Mouse (Mus musculus) hindbrain, embryonic 13.5 days (tissue): ENCODE measurements around the gene Arhgef19. TPM values are rescaled to one million over a fixed set of nuclear protein-coding genes. Genes with fewer than 3 reads are reported as not detected.

Experiments used
- ATAC-seq: fragments of 200-750 bp; cut with Nextera tagmentation; 2 replicates; pipeline ENCODE4 v1.8.0; 2017; ENCODE audit warnings: moderate TSS enrichment; ENCODE audit not compliant: low FRiP score
- H3K27ac ChIP-seq: fragments of 300-500 bp; sonication (generic); 2 replicates; pipeline ENCODE4 v1.5.1; 2015; ENCODE audit warnings: inconsistent platforms, mild to moderate bottlenecking, moderate library complexity
- H3K27me3 ChIP-seq: fragments of 300-500 bp; sonication (generic); 2 replicates; pipeline ENCODE4 v1.6.1; 2015; ENCODE audit warnings: mild to moderate bottlenecking, inconsistent platforms
- H3K36me3 ChIP-seq: fragments of 300-500 bp; sonication (generic); 2 replicates; pipeline ENCODE4 v1.6.1; 2015; ENCODE audit warnings: mild to moderate bottlenecking, inconsistent platforms
- H3K4me1 ChIP-seq: fragments of 300-500 bp; sonication (generic); replicated peaks from 2 replicates; pipeline ENCODE4 v1.6.1; 2015; ENCODE audit warnings: inconsistent platforms
- H3K4me2 ChIP-seq: fragments of 300-500 bp; sonication (generic); 2 replicates; pipeline ENCODE4 v1.6.1; 2015; ENCODE audit warnings: inconsistent platforms, mild to moderate bottlenecking, moderate library complexity
- H3K4me3 ChIP-seq: fragments of 300-500 bp; sonication (generic); 2 replicates; pipeline ENCODE4 v1.5.1; 2015; ENCODE audit warnings: mild to moderate bottlenecking, inconsistent platforms
- H3K9ac ChIP-seq: fragments of 300-500 bp; sonication (generic); 2 replicates; pipeline ENCODE4 v1.6.1; 2015; ENCODE audit warnings: mild to moderate bottlenecking, inconsistent platforms
- H3K9me3 ChIP-seq: fragments of 300-500 bp; sonication (generic); 2 replicates; pipeline ENCODE4 v1.6.1; 2016; ENCODE audit warnings: inconsistent platforms
- WGBS: fragments of 180-500 bp; shearing (Covaris S2); methylation state at CpG from one replicate; pipeline ENCODE4 v1.1.7; 2015; 5-methylcytosine and 5-hydroxymethylcytosine counted together
- polyA plus RNA-seq: library from polyadenylated mRNA; unstranded; fragments of >200 nt; fragmentation: Nextera tagmentation; extraction: Ambion mirVana; gene quantifications from 2 replicates; pipeline ENCODE4 v1.2.1, GENCODE M21; 2015

The Arhgef19 gene
- polyA plus RNA-seq, 1 experiment from 2014 or later, result 1.4 TPM

DNA sequence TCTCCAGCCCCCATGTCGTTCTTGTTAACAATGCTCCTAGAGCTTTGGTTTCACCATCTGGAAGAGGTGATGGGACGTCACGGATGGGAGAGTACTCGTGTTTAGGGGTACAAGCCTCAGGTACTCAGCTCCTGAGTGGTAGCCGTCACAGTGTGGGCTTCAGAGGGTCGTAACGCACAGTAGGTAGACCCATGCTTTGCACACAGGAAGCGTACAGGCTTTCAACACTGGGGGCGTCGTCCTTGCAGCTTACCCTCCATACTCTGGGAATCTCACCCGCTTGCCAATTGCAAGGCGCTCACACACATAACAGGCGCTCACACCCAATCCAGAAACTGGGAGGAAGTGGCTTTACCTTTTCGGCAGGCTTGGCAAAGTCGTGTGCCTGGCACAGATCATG lies 2.6 kb downstream of the Arhgef19 start:
- H3K4me3 ChIP-seq, result no peak overlapping the region
- H3K4me2 ChIP-seq, result no peak overlapping the region
- 33% methylated on average over 15 of the region's 15 CpGs for WGBS
- H3K27ac ChIP-seq, result no peak overlapping the region
- peaks cover 98% of the 10 kb centered on the region for H3K27me3 ChIP-seq
- H3K4me1 ChIP-seq, result peaks cover 67% of the 10 kb centered on the region
- H3K9me3 ChIP-seq, result no peaks in the 10 kb centered on the region
- no peak overlapping the region for H3K9ac ChIP-seq
- no peak for ATAC-seq
- no peaks in the 10 kb centered on the region for H3K36me3 ChIP-seq

DNA sequence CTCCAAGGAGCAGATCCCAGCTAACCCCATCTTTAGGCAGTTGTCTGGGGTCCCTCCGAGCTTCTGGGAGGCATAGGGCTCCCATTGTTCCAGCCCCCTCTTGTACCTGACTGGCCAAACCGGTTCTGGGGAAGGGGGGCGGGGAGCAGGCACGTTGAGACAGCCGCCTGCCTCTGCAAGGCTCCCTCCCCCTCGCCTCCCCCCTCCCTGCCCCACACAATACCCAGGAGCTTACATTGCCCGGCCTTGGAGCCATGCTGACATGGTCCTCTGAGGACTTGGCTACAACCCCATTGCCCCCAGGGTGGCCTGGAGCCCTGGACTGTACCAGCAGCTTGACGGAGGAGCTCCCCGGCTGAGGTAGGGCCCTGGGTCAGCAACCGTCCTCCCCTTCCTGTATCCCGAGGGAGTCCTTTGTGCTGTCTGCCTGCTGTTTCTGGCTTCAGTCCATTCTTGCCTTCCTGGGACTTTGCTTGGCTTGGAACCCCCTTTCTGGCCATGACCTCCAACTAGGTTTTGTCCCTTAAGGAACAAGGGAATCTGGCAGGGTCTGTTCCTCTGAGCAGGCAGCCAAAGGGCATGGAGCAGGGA lies 3.4 kb downstream of the Arhgef19 start:
- H3K9ac ChIP-seq, result no peak overlapping the region
- H3K36me3 ChIP-seq, result no peaks in the 10 kb centered on the region
- H3K27me3 ChIP-seq, result peaks cover 99% of the 10 kb centered on the region
- peaks cover 75% of the 10 kb centered on the region for H3K4me1 ChIP-seq
- no peak overlapping the region for H3K4me2 ChIP-seq
- no peak overlapping the region for H3K4me3 ChIP-seq
- H3K27ac ChIP-seq, result no peak overlapping the region
- 8% methylated on average over 11 of the region's 11 CpGs for WGBS
- no peaks in the 10 kb centered on the region for H3K9me3 ChIP-seq
- no peak for ATAC-seq

GRCm38 (mm10) chr4:141243636-141244035 lies 4.3 kb downstream of the Arhgef19 start:
- no peak for ATAC-seq
- H3K27ac ChIP-seq, result no peak overlapping the region
- H3K4me1 ChIP-seq, result peaks cover 84% of the 10 kb centered on the region
- H3K36me3 ChIP-seq, result no peaks in the 10 kb centered on the region
- no peaks in the 10 kb centered on the region for H3K9me3 ChIP-seq
- no peak overlapping the region for H3K4me3 ChIP-seq
- no peak overlapping the region for H3K9ac ChIP-seq
- no peak overlapping the region for H3K4me2 ChIP-seq
- peaks cover 100% of the 10 kb centered on the region for H3K27me3 ChIP-seq
- 68% methylated on average over 5 of the region's 5 CpGs for WGBS

DNA sequence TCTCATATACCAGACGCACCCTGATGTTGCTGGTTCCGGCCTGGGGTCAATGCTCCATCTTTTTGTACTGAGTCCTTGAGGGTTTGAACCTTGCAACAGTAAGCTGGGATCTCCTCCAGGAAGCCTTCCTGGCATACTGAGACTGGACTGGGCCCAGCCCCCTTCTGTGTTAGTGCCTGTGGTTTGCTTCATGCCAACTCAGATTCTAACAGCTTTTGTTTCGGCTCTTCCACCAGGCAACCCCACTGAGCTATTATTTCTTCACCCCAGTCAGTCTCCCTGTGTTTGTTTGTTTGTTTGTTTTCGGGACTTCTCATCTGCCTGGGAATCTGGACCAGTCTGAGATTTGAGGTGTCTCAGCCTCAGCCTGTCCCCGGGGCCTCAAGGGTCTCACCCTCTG lies 5.1 kb downstream of the Arhgef19 start:
- Histone ChIP-seq H3K4me1 (peaks cover 78% of the 10 kb centered on the region), H3K27ac (peak overlapping the region; percentile 84), H3K4me2 (peak overlapping the region; percentile 32), H3K9ac (no peak overlapping the region), H3K4me3 (no peak overlapping the region), H3K9me3 (no peaks in the 10 kb centered on the region), H3K27me3 (peaks cover 100% of the 10 kb centered on the region), H3K36me3 (no peaks in the 10 kb centered on the region)
- WGBS, result 36% methylated on average over 5 of the region's 5 CpGs
- no peak; the same call in 1 of the 2 replicates for ATAC-seq

DNA sequence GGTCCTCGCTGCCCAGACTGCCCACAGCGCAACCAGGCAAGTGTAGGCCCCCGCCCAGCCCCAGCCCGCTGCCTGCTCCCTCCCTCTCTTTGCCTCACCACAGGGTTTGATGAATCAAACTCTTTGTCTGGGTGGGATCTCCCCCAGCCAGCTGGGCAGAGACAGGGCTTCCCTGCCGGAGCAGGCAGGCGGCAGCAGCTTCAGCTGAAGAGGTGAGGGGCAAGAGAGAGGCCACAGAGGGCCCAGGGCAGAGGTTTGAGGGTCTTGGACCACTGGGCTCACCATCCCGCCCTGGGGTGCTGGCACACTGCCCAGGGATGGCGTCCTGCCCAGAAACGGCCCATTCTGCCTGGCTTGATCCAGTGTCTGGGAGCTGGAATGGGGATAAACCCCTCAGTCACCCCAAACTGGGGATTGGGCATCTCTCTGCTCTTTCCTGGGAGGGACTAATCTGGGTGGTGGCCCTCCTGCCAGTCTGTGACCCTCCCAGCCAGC lies 5.7 kb downstream of the Arhgef19 start:
- peak; percentile 37 for ATAC-seq
- Histone ChIP-seq H3K9me3 (no peaks in the 10 kb centered on the region), H3K4me1 (peaks cover 72% of the 10 kb centered on the region), H3K27me3 (peaks cover 99% of the 10 kb centered on the region), H3K36me3 (no peaks in the 10 kb centered on the region), H3K27ac (peak overlapping the region; percentile 84), H3K9ac (0 out of 2 replicates have a peak overlapping the region, but pooled peaks have one; percentile 35), H3K4me3 (no peak overlapping the region), H3K4me2 (peak overlapping the region; percentile 32)
- WGBS, result 12% methylated on average over 9 of the region's 9 CpGs

GRCm38 (mm10) chr4:141246089-141246997 lies 7.0 kb downstream of the Arhgef19 start:
- 21% methylated on average over 24 of the region's 24 CpGs for WGBS
- no peak for ATAC-seq
- Histone ChIP-seq H3K27me3 (peaks cover 97% of the 10 kb centered on the region), H3K4me1 (peaks cover 64% of the 10 kb centered on the region), H3K4me2 (peak overlapping the region; percentile 58), H3K4me3 (peak overlapping the region; percentile 41; the same call in 1 of the 2 replicates), H3K9ac (no peak overlapping the region; the same call in 1 of the 2 replicates), H3K36me3 (no peaks in the 10 kb centered on the region), H3K9me3 (no peaks in the 10 kb centered on the region), H3K27ac (no peak overlapping the region)

- H3K27me3 ChIP-seq, result peaks cover 95% of the 10 kb centered on the region
- H3K4me1 ChIP-seq, result peaks cover 64% of the 10 kb centered on the region
- H3K9ac ChIP-seq, result no peak overlapping the region; the same call in 1 of the 2 replicates
- peak overlapping the region; percentile 58 for H3K4me2 ChIP-seq
- no peak overlapping the region for H3K27ac ChIP-seq
- no peaks in the 10 kb centered on the region for H3K36me3 ChIP-seq
- WGBS, result 6% methylated on average over 17 of the region's 17 CpGs
- ATAC-seq, result no peak
- H3K9me3 ChIP-seq, result no peaks in the 10 kb centered on the region
- peak overlapping the region; percentile 41 for H3K4me3 ChIP-seq
Observed at GRCm38 (mm10) chr4:141246998-141247350, 7.7 kb downstream of the Arhgef19 start.

DNA sequence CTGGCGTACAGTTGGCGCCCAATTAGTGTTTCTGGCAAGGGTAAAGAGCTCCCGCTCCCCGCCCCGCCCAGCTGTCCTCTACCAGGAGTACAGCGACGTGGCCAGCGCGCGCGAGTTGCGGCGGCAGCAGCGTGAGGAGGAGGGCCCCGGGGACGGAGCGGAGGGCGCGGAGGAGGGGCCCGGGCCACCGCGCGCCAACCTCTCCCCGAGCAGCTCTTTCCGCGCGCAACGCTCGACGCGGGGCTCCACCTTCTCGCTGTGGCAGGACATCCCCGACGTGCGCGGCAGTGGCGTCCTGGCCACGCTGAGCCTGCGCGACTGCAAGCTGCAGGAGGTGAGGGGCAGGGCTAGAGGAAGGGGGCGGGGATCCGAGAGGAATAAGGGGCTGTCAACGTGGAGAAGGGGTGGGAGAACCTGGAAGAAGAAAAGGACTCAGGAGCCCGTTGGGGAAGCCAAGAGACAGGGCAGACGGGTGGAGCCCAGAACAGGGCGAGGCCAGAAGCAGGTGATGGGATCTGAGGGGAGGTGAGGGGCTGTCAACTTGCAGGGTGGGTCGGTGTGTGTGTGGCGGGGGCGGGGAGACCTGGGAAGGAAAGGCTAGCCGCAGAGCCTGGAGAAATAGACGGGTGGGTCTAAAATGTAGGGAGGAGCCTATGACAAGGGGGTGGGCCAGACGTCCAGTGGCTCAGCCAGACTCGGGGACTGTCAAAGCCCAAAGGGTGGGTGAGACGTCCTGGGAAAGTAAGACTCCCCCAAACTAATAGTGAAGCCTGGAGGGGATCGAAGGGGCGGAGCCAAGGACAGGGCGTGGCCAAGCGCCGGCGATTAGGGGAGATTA lies 8.7 kb downstream of the Arhgef19 start:
- H3K4me2 ChIP-seq, result peak overlapping the region; percentile 58
- H3K27ac ChIP-seq, result no peak overlapping the region
- H3K36me3 ChIP-seq, result no peaks in the 10 kb centered on the region
- WGBS, result under 1% methylated on average over 60 of the region's 60 CpGs
- H3K27me3 ChIP-seq, result peaks cover 85% of the 10 kb centered on the region
- peak overlapping the region; percentile 41 for H3K4me3 ChIP-seq
- 0 out of 2 replicates have a peak, but pooled peaks have one; percentile 29 for ATAC-seq
- H3K4me1 ChIP-seq, result peaks cover 54% of the 10 kb centered on the region
- H3K9me3 ChIP-seq, result no peaks in the 10 kb centered on the region
- H3K9ac ChIP-seq, result peak overlapping the region; percentile 49

GRCm38 (mm10) chr4:141248614-141248978 lies 9.3 kb downstream of the Arhgef19 start:
- H3K9me3 ChIP-seq, result no peaks in the 10 kb centered on the region
- H3K36me3 ChIP-seq, result no peaks in the 10 kb centered on the region
- 0 out of 2 replicates have a peak overlapping the region, but pooled peaks have one; percentile 58 for H3K4me2 ChIP-seq
- H3K27me3 ChIP-seq, result peaks cover 79% of the 10 kb centered on the region
- peaks cover 48% of the 10 kb centered on the region for H3K4me1 ChIP-seq
- 11% methylated on average over 11 of the region's 11 CpGs for WGBS
- ATAC-seq, result no peak
- peak overlapping the region; percentile 41; the same call in 1 of the 2 replicates for H3K4me3 ChIP-seq
- no peak overlapping the region for H3K27ac ChIP-seq
- no peak overlapping the region for H3K9ac ChIP-seq

GRCm38 (mm10) chr4:141249383-141249782 lies 10.1 kb downstream of the Arhgef19 start:
- Histone ChIP-seq H3K4me3 (no peak overlapping the region), H3K9me3 (no peaks in the 10 kb centered on the region), H3K4me1 (peaks cover 46% of the 10 kb centered on the region), H3K27ac (no peak overlapping the region), H3K36me3 (no peaks in the 10 kb centered on the region), H3K4me2 (no peak overlapping the region), H3K27me3 (peaks cover 71% of the 10 kb centered on the region), H3K9ac (no peak overlapping the region)
- ATAC-seq, result no peak
- WGBS, result 77% methylated on average over 11 of the region's 11 CpGs

DNA sequence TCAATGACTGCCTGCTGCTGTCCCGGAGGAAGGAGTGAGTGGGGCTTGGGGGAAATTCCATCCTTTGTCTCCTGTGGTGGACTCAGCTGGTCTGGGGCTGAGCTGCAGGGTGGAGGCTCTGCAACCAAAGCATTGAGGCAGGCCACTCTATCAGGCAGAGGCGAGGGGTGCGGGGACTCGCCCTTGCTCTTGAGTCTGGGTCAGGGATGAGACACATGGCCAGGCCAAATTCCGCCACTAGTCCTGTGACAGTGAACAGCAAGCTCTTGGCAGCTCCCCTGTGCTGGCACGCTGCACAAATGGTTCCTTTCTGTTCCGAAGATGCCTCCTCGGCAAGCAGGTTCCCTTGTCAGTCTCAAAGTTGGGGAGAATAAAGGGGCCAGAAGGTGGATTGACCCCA lies 11.8 kb downstream of the Arhgef19 start:
- Histone ChIP-seq H3K27me3 (peaks cover 54% of the 10 kb centered on the region), H3K4me1 (peaks cover 35% of the 10 kb centered on the region), H3K36me3 (no peaks in the 10 kb centered on the region), H3K4me2 (no peak overlapping the region), H3K4me3 (no peak overlapping the region), H3K9me3 (no peaks in the 10 kb centered on the region), H3K27ac (no peak overlapping the region), H3K9ac (no peak overlapping the region)
- WGBS, result 70% methylated on average over 8 of the region's 8 CpGs
- ATAC-seq, result no peak

DNA sequence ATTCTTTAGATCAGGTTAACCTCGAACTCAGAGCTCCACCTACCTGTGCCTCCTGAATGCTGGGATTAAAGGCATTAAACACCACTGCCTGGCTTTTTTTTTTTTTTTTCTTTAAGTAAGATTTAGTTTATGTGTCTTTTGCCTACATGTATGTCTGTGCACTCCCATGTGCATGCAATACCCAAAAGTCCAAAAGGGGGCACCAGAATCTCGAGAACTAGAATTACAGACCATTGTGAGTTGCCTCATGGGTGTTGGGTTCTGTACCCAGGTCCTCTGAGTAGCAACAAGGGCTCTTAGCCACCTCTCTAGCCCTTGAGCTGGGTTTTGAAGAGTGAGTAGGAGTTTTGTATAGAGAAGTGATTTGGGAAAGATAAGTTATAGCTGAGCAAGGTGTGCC lies 13.3 kb downstream of the Arhgef19 start:
- Histone ChIP-seq H3K4me2 (no peak overlapping the region), H3K9me3 (no peaks in the 10 kb centered on the region), H3K4me1 (peaks cover 19% of the 10 kb centered on the region), H3K27me3 (peaks cover 39% of the 10 kb centered on the region), H3K9ac (no peak overlapping the region), H3K36me3 (no peaks in the 10 kb centered on the region), H3K27ac (no peak overlapping the region), H3K4me3 (no peak overlapping the region)
- WGBS, result 77% methylated on average over 2 of the region's 2 CpGs
- no peak for ATAC-seq
